25 mouse cellular contexts compared by ENCODE assay signal in the genomic region with DNA sequence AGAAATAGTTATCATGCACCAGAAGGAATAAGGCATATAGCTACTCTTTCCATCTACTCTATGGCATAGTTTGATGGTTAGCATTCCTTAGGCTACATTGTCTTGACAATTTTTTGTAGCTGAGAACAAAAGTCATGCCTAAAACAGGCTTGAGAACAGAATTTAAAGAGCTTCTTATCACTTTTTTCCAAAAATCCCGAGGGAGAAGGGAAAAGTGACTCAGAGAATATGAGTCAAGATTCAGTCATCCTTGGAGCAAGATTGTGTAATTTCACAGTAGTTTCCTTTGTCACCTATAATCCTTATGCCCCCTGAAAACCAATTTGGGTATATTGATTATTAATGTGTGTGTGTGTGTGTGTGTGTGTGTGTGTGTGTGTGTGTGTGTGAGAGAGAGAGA. TPM values are rescaled to one million over a fixed set of nuclear protein-coding genes. Genes with fewer than 3 reads are reported as not detected.
A peak's percentile ranks its signal among the peaks of the same experiment; 100 is the strongest.
DNase-seq lines count a peak whose midpoint lies in the region; ATAC-seq lines count a peak whose summit lies in the region.
"Had no signal": no experiment of that assay in that cellular context is flagged by ENCODE, and none has a peak within 500 bp of the region (broad histone marks: within the 10 kb centered on the region; RNA-seq: fewer than 3 reads in every experiment).

No protein-coding gene starts in this region.

- ATAC-seq in frontal cortex, adult (ENCODE audit: low TSS enrichment): peak; percentile 91
- ATAC-seq: CD4-positive, CD25-positive, alpha-beta regulatory T cell, adult 4 months; forebrain, embryonic 15.5 days; hindbrain, postnatal 0 days; intestine, embryonic 16.5 days; midbrain, embryonic 16.5 days had no signal

- no peak for DNase-seq in frontal cortex, postnatal 14 days (ENCODE audit: low spot score in 2 of 2)
- peak; percentile 8 for DNase-seq in right cerebral cortex, adult 18-20 months
- no peak for DNase-seq in right cerebral cortex, adult 2 months (ENCODE audit: low spot score in 2 of 2)
- peak; percentile 56 for DNase-seq in brain, adult 2 months (ENCODE audit: low read depth, low spot score)
- DNase-seq in telencephalon, adult 2 months (ENCODE audit: low read depth, low spot score): peak; percentile 19
- DNase-seq in layer of hippocampus, postnatal 10 days (ENCODE audit: low spot score in 2 of 2): no peak
- no peak for DNase-seq in embryo, embryonic 9.5 days (ENCODE audit: extremely low spot score)
- DNase-seq: adrenal gland, postnatal 36 days; cerebellum, adult 2 months; cerebellum, postnatal 14 days; kidney, adult 8-10 months; kidney, postnatal 4 days; right cerebral cortex, postnatal 14 days; thymus, postnatal 25 days had no signal

RNA-seq across cellular contexts. Expression of a gene that starts 27.2 kb away (rescaled TPM):
- total RNA-seq in layer of hippocampus, postnatal 10 days (2021): 1 to 10 TPM in 1 of 2 experiments, under 1 TPM in 1; 0.96 to 1.0 TPM
- total RNA-seq: adrenal gland, postnatal 36 days; gastrocnemius, adult 8-10 months; gastrocnemius, postnatal 4 days; heart, postnatal 25 days; liver, adult 2 months; megakaryocyte progenitor cell, adult 5-6 weeks had no signal

Comparison
In these comparisons a context has a peak if more than half of its experiments do, and no peak if none do; other contexts are left out.
1. DNase-seq: peak in right cerebral cortex, adult 18-20 months (single experiment), brain, adult 2 months (single experiment) and telencephalon, adult 2 months (single experiment); none in frontal cortex, postnatal 14 days (0 of 2), right cerebral cortex, adult 2 months (0 of 2), layer of hippocampus, postnatal 10 days (0 of 2) and embryo, embryonic 9.5 days (single experiment).